ENCODE assay signal across 13 mouse cellular contexts in the genomic region with DNA sequence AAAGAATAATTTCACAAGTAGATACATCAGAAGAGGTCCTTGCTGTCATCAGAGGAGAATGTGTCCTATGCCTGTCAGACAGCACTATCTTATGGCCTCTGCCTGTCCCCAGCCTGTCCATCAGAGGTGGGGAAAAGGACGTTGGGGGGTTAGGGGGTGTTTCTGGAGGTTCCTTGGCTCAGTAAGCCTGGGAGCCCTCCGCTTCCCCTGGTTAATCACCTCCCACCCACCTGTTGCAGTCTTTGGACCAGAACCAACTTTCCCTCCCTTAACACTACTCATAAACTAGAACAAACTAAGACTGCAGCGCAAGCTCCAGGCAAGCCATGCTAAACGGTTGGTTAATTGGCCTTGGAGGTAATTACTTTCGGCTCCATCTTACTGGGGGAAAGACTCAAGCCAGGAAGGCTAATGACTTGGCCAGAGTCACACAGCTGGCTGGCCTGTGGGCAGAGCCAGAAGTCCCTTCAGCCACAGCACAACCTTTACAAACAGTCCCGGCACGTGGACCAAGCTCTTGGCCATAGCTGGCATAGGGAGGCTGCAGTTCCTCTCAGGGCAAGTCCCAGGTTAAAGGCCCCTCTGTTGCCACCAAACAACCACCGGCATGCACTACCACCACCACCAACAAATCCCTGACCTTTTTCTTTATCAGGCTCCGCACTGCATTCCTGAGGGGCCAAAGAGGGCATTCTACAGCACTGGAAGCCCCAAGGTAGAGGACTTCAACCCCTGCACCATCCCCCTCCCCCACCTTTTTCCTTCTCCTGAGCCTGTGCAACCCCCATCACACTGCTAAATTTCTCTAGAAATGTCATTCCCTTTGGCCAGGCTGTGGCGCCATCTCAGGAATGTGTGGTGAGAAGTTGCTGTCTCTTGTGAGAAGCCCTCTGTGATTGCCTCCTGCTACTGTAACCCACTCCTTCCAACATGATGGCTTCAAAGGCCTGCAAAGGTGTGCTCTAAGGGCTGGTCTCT. TPM values are rescaled to one million over a fixed set of nuclear protein-coding genes. Genes with fewer than 3 reads are reported as not detected.
DNase-seq lines count a peak whose midpoint lies in the region; ATAC-seq lines count a peak whose summit lies in the region.
"Had no signal": no experiment of that assay in that cellular context is flagged by ENCODE, and none has a peak within 500 bp of the region (broad histone marks: within the 10 kb centered on the region; RNA-seq: fewer than 3 reads in every experiment).

No protein-coding gene starts in this region.

- peak overlapping the region; percentile 63 for H3K9ac ChIP-seq in lung, embryonic 16.5 days (ENCODE audit: low read length)
- 0 out of 2 replicates have a peak overlapping the region, but pooled peaks have one; percentile 67 for H3K9ac ChIP-seq in kidney, embryonic 16.5 days (replicated peaks; ENCODE audit: low read length)
- no peak overlapping the region for H3K9ac ChIP-seq in stomach, embryonic 15.5 days
- H3K9ac ChIP-seq: forebrain, embryonic 12.5 days had no signal

- intact Hi-C loops in heart, postnatal 14 days (cut with DNase I) = loop anchor here (1.0 kb wide), 1 partner anchor 17 kb away; no protein-coding TSS in a partner anchor
- intact Hi-C loops in left cerebral cortex, postnatal 36 days (cut with DNase I) = no loop called here

- H3K4me2 ChIP-seq in lung, embryonic 16.5 days (ENCODE audit: low read depth, low read length) = peak overlapping the region; percentile 51
- no peak overlapping the region; the same call in 1 of the 2 replicates for H3K4me2 ChIP-seq in kidney, embryonic 16.5 days (replicated peaks; ENCODE audit: low read depth, low read length)
- H3K4me2 ChIP-seq in stomach, embryonic 15.5 days = no peak overlapping the region; the same call in 1 of the 2 replicates
- H3K4me2 ChIP-seq: forebrain, embryonic 12.5 days had no signal

- no peak overlapping the region for H3K4me3 ChIP-seq in lung, embryonic 16.5 days (ENCODE audit: low read length)
- no peak overlapping the region for H3K4me3 ChIP-seq in kidney, embryonic 16.5 days (ENCODE audit: low read length)
- H3K4me3 ChIP-seq in stomach, embryonic 15.5 days (replicated peaks) = no peak overlapping the region
- H3K4me3 ChIP-seq: forebrain, embryonic 12.5 days had no signal

- H3K27ac ChIP-seq in lung, embryonic 16.5 days (ENCODE audit: low read length) = peak overlapping the region; percentile 97
- H3K27ac ChIP-seq in kidney, embryonic 16.5 days (ENCODE audit: low read length) = peak overlapping the region; percentile 93
- H3K27ac ChIP-seq in stomach, embryonic 15.5 days = peak overlapping the region; percentile 87
- H3K27ac ChIP-seq: forebrain, embryonic 12.5 days had no signal

- H3K27me3 ChIP-seq in lung, embryonic 16.5 days (ENCODE audit: control insufficient read depth, insufficient read depth, low read depth, low read length) = no peaks in the 10 kb centered on the region
- 0 out of 2 replicates have a peak, but pooled peaks cover 6% of the 10 kb centered on the region for H3K27me3 ChIP-seq in kidney, embryonic 16.5 days (ENCODE audit: insufficient read depth, low read length)
- H3K27me3 ChIP-seq in stomach, embryonic 15.5 days (replicated peaks) = no peaks in the 10 kb centered on the region

- no peak for ATAC-seq in lung, embryonic 16.5 days (ENCODE audit: low read depth)
- no peak for ATAC-seq in kidney, embryonic 16.5 days (ENCODE audit: low FRiP score, low TSS enrichment)
- no peak for ATAC-seq in stomach, embryonic 15.5 days (ENCODE audit: insufficient read depth, low FRiP score, low read depth)
- no peak for ATAC-seq in megakaryocyte-erythroid progenitor cell, adult 5-6 weeks (replicated peaks; ENCODE audit: low FRiP score, low TSS enrichment, poor library complexity, severe bottlenecking)

- H3K4me1 ChIP-seq in lung, embryonic 16.5 days (replicated peaks; ENCODE audit: control insufficient read depth, insufficient read depth, low read length) = peaks cover 59% of the 10 kb centered on the region
- H3K4me1 ChIP-seq in kidney, embryonic 16.5 days (ENCODE audit: insufficient read depth, low read length) = peaks cover 58% of the 10 kb centered on the region
- H3K4me1 ChIP-seq in stomach, embryonic 15.5 days = peaks cover 63% of the 10 kb centered on the region

- no peaks in the 10 kb centered on the region for H3K36me3 ChIP-seq in lung, embryonic 16.5 days (ENCODE audit: control insufficient read depth, insufficient read depth, low read length)
- H3K36me3 ChIP-seq in kidney, embryonic 16.5 days (ENCODE audit: insufficient read depth, low read length) = no peaks in the 10 kb centered on the region
- H3K36me3 ChIP-seq in stomach, embryonic 15.5 days = no peaks in the 10 kb centered on the region
- H3K36me3 ChIP-seq: forebrain, embryonic 12.5 days had no signal

- peak; percentile 94 for DNase-seq in heart, adult 11 months
- no peak for DNase-seq in heart, postnatal 14 days
- no peak for DNase-seq in lung, adult 18-20 months
- no peak for DNase-seq in left cerebral cortex, postnatal 36 days (ENCODE audit: low spot score in 2 of 2)
- DNase-seq: layer of hippocampus, postnatal 36 days; thymus, postnatal 14 days had no signal

- 47% methylated on average over 10 of the region's 10 CpGs for WGBS in lung, embryonic 16.5 days
- WGBS in kidney, embryonic 16.5 days = 42% methylated on average over 10 of the region's 10 CpGs
- WGBS in stomach, embryonic 15.5 days = 54% methylated on average over 10 of the region's 10 CpGs

- no peaks in the 10 kb centered on the region for H3K9me3 ChIP-seq in lung, embryonic 16.5 days (ENCODE audit: control insufficient read depth, low read length)
- H3K9me3 ChIP-seq in kidney, embryonic 16.5 days (ENCODE audit: low read length) = no peaks in the 10 kb centered on the region
- no peaks in the 10 kb centered on the region for H3K9me3 ChIP-seq in stomach, embryonic 15.5 days
- H3K9me3 ChIP-seq: forebrain, embryonic 12.5 days had no signal

RNA-seq across cellular contexts. Expression of gene Cdc42ep1, which starts 11.4 kb away (rescaled TPM):
- 10 to 100 TPM; 47.5 to 50.8 TPM for total RNA-seq in heart, postnatal 14 days (2021)
- polyA plus RNA-seq in lung, embryonic 16.5 days (2015; fragmentation: Nextera tagmentation; extraction: Ambion mirVana) = 113 TPM in 2 replicates
- 58.5 and 59.7 TPM in 2 replicates for polyA plus RNA-seq in kidney, embryonic 16.5 days (2015; fragmentation: Nextera tagmentation; extraction: Ambion mirVana)
- 54.1 and 62.1 TPM in 2 replicates for polyA plus RNA-seq in stomach, embryonic 15.5 days (2015; fragmentation: Nextera tagmentation; extraction: Ambion mirVana)
- total RNA-seq in left cerebral cortex, postnatal 36 days (2021) = 10 to 100 TPM; 14.4 to 16.5 TPM
- total RNA-seq in megakaryocyte-erythroid progenitor cell, adult 5-6 weeks (2014; fragmentation: Nextera tagmentation) = 0.77 TPM in 1 of 2 replicates, not detected in the other
- total RNA-seq in megakaryocyte-erythroid progenitor cell, adult 5-6 weeks (2017) = not detected in 2 replicates

RNA-seq across cellular contexts. Expression of gene Lgals2, which starts 24.3 kb away (rescaled TPM):
- under 1 TPM in 1 of 2 experiments, not detected in 1; 0.53 TPM for total RNA-seq in heart, postnatal 14 days (2021)
- 1.0 and 1.2 TPM in 2 replicates for polyA plus RNA-seq in lung, embryonic 16.5 days (2015; fragmentation: Nextera tagmentation; extraction: Ambion mirVana)
- 0.54 and 0.77 TPM in 2 replicates for polyA plus RNA-seq in kidney, embryonic 16.5 days (2015; fragmentation: Nextera tagmentation; extraction: Ambion mirVana)
- polyA plus RNA-seq in stomach, embryonic 15.5 days (2015; fragmentation: Nextera tagmentation; extraction: Ambion mirVana) = 210 and 299 TPM in 2 replicates
- not detected for total RNA-seq in left cerebral cortex, postnatal 36 days (2021)
- not detected in 2 replicates for total RNA-seq in megakaryocyte-erythroid progenitor cell, adult 5-6 weeks (2014; fragmentation: Nextera tagmentation)
- total RNA-seq in megakaryocyte-erythroid progenitor cell, adult 5-6 weeks (2017) = not detected in 2 replicates
- total RNA-seq: gastrocnemius, postnatal 36 days; layer of hippocampus, postnatal 36 days had no signal
- polyA plus RNA-seq: forebrain, embryonic 12.5 days had no signal

RNA-seq across cellular contexts. Expression of gene Card10, which starts 28.2 kb away (rescaled TPM):
- total RNA-seq in heart, postnatal 14 days (2021) = 10 to 100 TPM; 20.3 to 20.6 TPM
- 6.1 and 6.2 TPM in 2 replicates for polyA plus RNA-seq in lung, embryonic 16.5 days (2015; fragmentation: Nextera tagmentation; extraction: Ambion mirVana)
- polyA plus RNA-seq in kidney, embryonic 16.5 days (2015; fragmentation: Nextera tagmentation; extraction: Ambion mirVana) = 9.9 and 10.6 TPM in 2 replicates
- polyA plus RNA-seq in stomach, embryonic 15.5 days (2015; fragmentation: Nextera tagmentation; extraction: Ambion mirVana) = 6.6 and 7.6 TPM in 2 replicates
- 1 to 10 TPM; 3.6 to 4.3 TPM for total RNA-seq in left cerebral cortex, postnatal 36 days (2021)
- 0.42 TPM in 1 of 2 replicates, not detected in the other for total RNA-seq in megakaryocyte-erythroid progenitor cell, adult 5-6 weeks (2014; fragmentation: Nextera tagmentation)
- total RNA-seq in megakaryocyte-erythroid progenitor cell, adult 5-6 weeks (2017) = not detected in 2 replicates

RNA-seq across cellular contexts. Expression of gene Gga1, which starts 46.0 kb away (rescaled TPM):
- total RNA-seq in heart, postnatal 14 days (2021) = 10 to 100 TPM; 38.4 to 39.7 TPM
- polyA plus RNA-seq in lung, embryonic 16.5 days (2015; fragmentation: Nextera tagmentation; extraction: Ambion mirVana) = 58.3 and 63.1 TPM in 2 replicates
- 54.7 and 61.9 TPM in 2 replicates for polyA plus RNA-seq in kidney, embryonic 16.5 days (2015; fragmentation: Nextera tagmentation; extraction: Ambion mirVana)
- polyA plus RNA-seq in stomach, embryonic 15.5 days (2015; fragmentation: Nextera tagmentation; extraction: Ambion mirVana) = 47.1 TPM in 2 replicates
- total RNA-seq in left cerebral cortex, postnatal 36 days (2021) = 10 to 100 TPM; 57.6 to 65.0 TPM
- total RNA-seq in megakaryocyte-erythroid progenitor cell, adult 5-6 weeks (2014; fragmentation: Nextera tagmentation) = 30.0 and 47.6 TPM in 2 replicates
- 7.8 and 10.9 TPM in 2 replicates for total RNA-seq in megakaryocyte-erythroid progenitor cell, adult 5-6 weeks (2017)

RNA-seq across cellular contexts. Expression of gene Mfng, which starts 57.8 kb away (rescaled TPM):
- 10 to 100 TPM; 14.0 to 14.6 TPM for total RNA-seq in heart, postnatal 14 days (2021)
- polyA plus RNA-seq in lung, embryonic 16.5 days (2015; fragmentation: Nextera tagmentation; extraction: Ambion mirVana) = 40.8 and 43.1 TPM in 2 replicates
- polyA plus RNA-seq in kidney, embryonic 16.5 days (2015; fragmentation: Nextera tagmentation; extraction: Ambion mirVana) = 28.7 and 31.7 TPM in 2 replicates
- polyA plus RNA-seq in stomach, embryonic 15.5 days (2015; fragmentation: Nextera tagmentation; extraction: Ambion mirVana) = 18.0 and 21.1 TPM in 2 replicates
- 1 to 10 TPM; 4.9 to 6.0 TPM for total RNA-seq in left cerebral cortex, postnatal 36 days (2021)
- 15.0 and 21.8 TPM in 2 replicates for total RNA-seq in megakaryocyte-erythroid progenitor cell, adult 5-6 weeks (2014; fragmentation: Nextera tagmentation)
- total RNA-seq in megakaryocyte-erythroid progenitor cell, adult 5-6 weeks (2017) = 4.6 and 5.1 TPM in 2 replicates
- polyA plus RNA-seq: C2C12 had no signal

Comparison
In these comparisons a context has a peak if more than half of its experiments do, and no peak if none do; other contexts are left out.
1. RNA of gene Cdc42ep1, which starts 11.4 kb away (total RNA-seq): 47.5 to 50.8 TPM in heart, postnatal 14 days and 14.4 to 16.5 TPM in left cerebral cortex, postnatal 36 days; 0.77 TPM in megakaryocyte-erythroid progenitor cell, adult 5-6 weeks; every median in the first group is over 4 times any median in the second.
2. Peak in every context shown above with its lines, with median percentiles within 50 percentile points of each other: H3K27ac ChIP-seq.